Mouse (Mus musculus): ENCODE results near the gene Mphosph6.

- TF ChIP-seq CTCF (IDR thresholded peaks at IDR 0.05; ENCODE audit: control insufficient read depth, insufficient read depth, low read length) (no peak), POLR2A (IDR thresholded peaks at IDR 0.05; ENCODE audit: borderline replicate concordance, control insufficient read depth, low read depth, low read length) (no peak)
These were observed 53.6 kb downstream of the Mphosph6 start for GRCm38 (mm10) chr8:117747886-117748730.

All from bone marrow, adult 2 months (tissue).